Mouse (Mus musculus): ENCODE data around the gene Ucp3. TPM values are rescaled to one million over a fixed set of nuclear protein-coding genes. Genes with fewer than 3 reads are reported as not detected.

The Ucp3 gene
- polyA plus RNA-seq (2014; fragmentation: Nextera tagmentation; extraction: Ambion mirVana), result not detected in 2 replicates

DNA sequence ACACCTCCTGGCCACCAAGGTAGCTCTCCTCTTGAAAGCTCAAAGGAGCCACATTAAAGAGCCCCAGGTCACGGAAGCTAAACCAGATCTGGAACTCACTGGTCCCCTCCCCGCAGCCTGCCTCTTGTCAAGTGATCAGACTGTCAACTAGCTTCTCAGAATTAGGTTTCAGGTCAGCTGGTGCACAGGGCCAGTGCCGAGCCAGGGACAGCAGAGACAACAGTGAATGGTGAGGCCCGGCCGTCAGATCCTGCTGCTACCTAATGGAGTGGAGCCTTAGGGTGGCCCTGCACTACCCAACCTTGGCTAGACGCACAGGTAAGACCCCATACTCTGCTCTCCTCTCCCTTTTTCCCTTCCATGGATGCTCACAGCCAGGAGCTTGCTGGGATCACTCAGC is at the start of gene Ucp3:
Gene Ucp3, plus strand, starts transcription at position 214 of the 400 bp plus-strand sequence.
- H3K4me3 ChIP-seq (ENCODE audit: low read depth, low read length), result no peak within 1 kb of the TSS
- ATAC-seq (ENCODE audit: low read depth), result no peak
- no peak within 1 kb of the TSS for H3K27ac ChIP-seq (ENCODE audit: low read depth, low read length)
- H3K9me3 ChIP-seq (ENCODE audit: control insufficient read depth, low read length), result no peaks in the 10 kb centered on the region
- no peaks in the 10 kb centered on the region for H3K27me3 ChIP-seq (ENCODE audit: control insufficient read depth, insufficient read depth, low read length)
- no peaks in the 10 kb centered on the region for H3K36me3 ChIP-seq (ENCODE audit: control insufficient read depth, insufficient read depth, low read length)
- WGBS, result 90% methylated on average over 6 of the region's 6 CpGs
- H3K4me1 ChIP-seq (ENCODE audit: control insufficient read depth, insufficient read depth, low read length), result no peaks in the 10 kb centered on the region
- no peak within 1 kb of the TSS for H3K9ac ChIP-seq (replicated peaks; ENCODE audit: low read depth, low read length)
- no peak within 1 kb of the TSS for H3K4me2 ChIP-seq (ENCODE audit: low read depth, low read length)

DNA sequence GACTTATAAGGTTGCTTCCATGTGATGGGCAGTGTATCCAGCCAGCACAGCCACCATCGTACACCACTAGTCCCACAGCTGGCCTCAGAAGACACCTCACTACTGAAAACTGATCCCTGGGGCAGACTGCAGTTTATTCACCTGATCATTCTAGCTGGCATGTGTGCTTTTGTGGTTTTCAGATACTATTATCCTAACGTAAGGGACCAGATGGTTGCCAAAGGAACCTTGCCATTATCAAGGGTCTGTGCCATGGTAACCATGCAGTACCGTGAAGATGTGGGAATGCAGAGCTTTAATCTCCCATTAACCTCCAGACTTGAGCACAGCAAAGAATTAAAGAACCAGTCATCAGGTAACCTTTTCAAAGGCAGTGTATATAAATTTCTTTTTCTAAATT is 47.0 kb upstream of the Ucp3 start:
- H3K4me2 ChIP-seq (ENCODE audit: low read depth, low read length), result no peak overlapping the region
- H3K36me3 ChIP-seq (ENCODE audit: control insufficient read depth, insufficient read depth, low read length), result peaks cover 49% of the 10 kb centered on the region
- no peaks in the 10 kb centered on the region for H3K4me1 ChIP-seq (ENCODE audit: control insufficient read depth, insufficient read depth, low read length)
- H3K9ac ChIP-seq (replicated peaks; ENCODE audit: low read depth, low read length), result no peak overlapping the region
- H3K27me3 ChIP-seq (ENCODE audit: control insufficient read depth, insufficient read depth, low read length), result no peaks in the 10 kb centered on the region
- no peaks in the 10 kb centered on the region for H3K9me3 ChIP-seq (ENCODE audit: control insufficient read depth, low read length)
- H3K4me3 ChIP-seq (ENCODE audit: low read depth, low read length), result no peak overlapping the region
- ATAC-seq (ENCODE audit: low read depth), result no peak
- WGBS, result 65% methylated on average over 3 of the region's 3 CpGs
- H3K27ac ChIP-seq (ENCODE audit: low read depth, low read length), result no peak overlapping the region

DNA sequence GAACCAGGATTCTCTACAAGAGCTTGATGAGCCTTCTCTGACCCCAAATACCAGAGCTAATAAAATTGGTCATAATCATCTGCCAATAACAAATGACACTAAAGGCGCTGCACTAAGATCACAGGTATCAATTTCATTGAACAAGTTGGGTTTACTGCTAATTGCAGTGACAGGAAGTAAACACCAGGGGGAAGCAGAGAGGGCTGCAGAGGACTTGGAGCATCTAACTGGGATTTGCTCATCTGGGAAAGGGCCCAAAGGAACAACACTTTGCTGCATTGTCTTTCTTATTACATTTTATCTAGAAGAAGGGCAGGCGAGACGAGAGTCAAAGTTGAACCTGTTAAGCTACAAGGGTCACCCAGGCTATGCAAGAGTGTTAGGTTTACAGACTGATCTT is 43.7 kb upstream of the Ucp3 start:
- Histone ChIP-seq H3K27me3 (ENCODE audit: control insufficient read depth, insufficient read depth, low read length) (no peaks in the 10 kb centered on the region), H3K9me3 (ENCODE audit: control insufficient read depth, low read length) (no peaks in the 10 kb centered on the region), H3K9ac (replicated peaks; ENCODE audit: low read depth, low read length) (no peak overlapping the region), H3K36me3 (ENCODE audit: control insufficient read depth, insufficient read depth, low read length) (peaks cover 65% of the 10 kb centered on the region), H3K4me1 (ENCODE audit: control insufficient read depth, insufficient read depth, low read length) (no peaks in the 10 kb centered on the region), H3K4me3 (ENCODE audit: low read depth, low read length) (no peak overlapping the region), H3K27ac (ENCODE audit: low read depth, low read length) (no peak overlapping the region), H3K4me2 (ENCODE audit: low read depth, low read length) (no peak overlapping the region)
- 70% methylated on average over 3 of the region's 3 CpGs for WGBS
- ATAC-seq (ENCODE audit: low read depth), result no peak

DNA sequence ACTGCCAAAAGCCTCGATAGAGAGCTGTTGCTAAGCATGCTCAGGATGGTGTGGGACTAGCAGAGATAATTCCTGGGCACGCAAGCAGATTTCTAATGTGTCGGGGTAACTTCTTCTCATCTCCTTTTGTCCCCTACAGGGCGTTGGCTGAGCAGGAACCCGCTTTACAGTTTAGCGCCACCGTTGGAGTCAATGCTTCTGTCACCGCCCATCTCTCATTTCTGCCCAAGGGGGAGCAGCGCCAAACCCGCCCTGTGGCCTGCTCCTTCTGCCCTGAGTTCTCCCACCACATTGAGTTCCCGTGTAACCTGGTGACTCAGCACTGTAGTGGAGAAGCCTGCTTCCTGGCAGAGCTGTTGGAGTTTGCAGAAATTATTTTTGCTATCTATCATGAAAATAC is 42.9 kb upstream of the Ucp3 start:
- no peaks in the 10 kb centered on the region for H3K4me1 ChIP-seq (ENCODE audit: control insufficient read depth, insufficient read depth, low read length)
- no peaks in the 10 kb centered on the region for H3K9me3 ChIP-seq (ENCODE audit: control insufficient read depth, low read length)
- 85% methylated on average over 11 of the region's 11 CpGs for WGBS
- no peak overlapping the region for H3K27ac ChIP-seq (ENCODE audit: low read depth, low read length)
- ATAC-seq (ENCODE audit: low read depth), result no peak
- H3K4me2 ChIP-seq (ENCODE audit: low read depth, low read length), result no peak overlapping the region
- no peak overlapping the region for H3K9ac ChIP-seq (replicated peaks; ENCODE audit: low read depth, low read length)
- no peak overlapping the region for H3K4me3 ChIP-seq (ENCODE audit: low read depth, low read length)
- peaks cover 60% of the 10 kb centered on the region for H3K36me3 ChIP-seq (ENCODE audit: control insufficient read depth, insufficient read depth, low read length)
- H3K27me3 ChIP-seq (ENCODE audit: control insufficient read depth, insufficient read depth, low read length), result no peaks in the 10 kb centered on the region

DNA sequence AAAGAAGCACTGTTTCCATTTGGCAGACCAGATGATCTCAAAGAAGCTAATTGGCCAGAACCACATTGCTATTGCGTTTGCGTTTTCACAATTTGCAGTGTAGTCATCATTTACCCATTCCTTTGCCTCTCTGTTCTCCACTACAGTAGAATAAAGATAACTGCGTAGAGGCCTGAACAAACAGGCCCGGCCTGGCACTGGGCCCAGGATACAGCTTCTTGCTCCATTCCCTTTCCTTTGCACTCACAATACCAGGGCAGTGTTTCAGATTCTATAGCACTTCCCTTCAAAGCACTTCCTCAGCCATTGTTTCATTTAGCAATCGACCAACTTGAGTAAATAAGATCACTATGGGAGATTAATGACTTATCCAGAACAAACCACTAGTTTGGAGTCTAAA is 41.7 kb upstream of the Ucp3 start:
- 69% methylated on average over 5 of the region's 5 CpGs for WGBS
- Histone ChIP-seq H3K4me2 (ENCODE audit: low read depth, low read length) (no peak overlapping the region), H3K9me3 (ENCODE audit: control insufficient read depth, low read length) (no peaks in the 10 kb centered on the region), H3K27me3 (ENCODE audit: control insufficient read depth, insufficient read depth, low read length) (no peaks in the 10 kb centered on the region), H3K4me3 (ENCODE audit: low read depth, low read length) (no peak overlapping the region), H3K36me3 (ENCODE audit: control insufficient read depth, insufficient read depth, low read length) (peaks cover 48% of the 10 kb centered on the region), H3K9ac (replicated peaks; ENCODE audit: low read depth, low read length) (no peak overlapping the region), H3K27ac (ENCODE audit: low read depth, low read length) (no peak overlapping the region), H3K4me1 (ENCODE audit: control insufficient read depth, insufficient read depth, low read length) (no peaks in the 10 kb centered on the region)
- no peak for ATAC-seq (ENCODE audit: low read depth)

DNA sequence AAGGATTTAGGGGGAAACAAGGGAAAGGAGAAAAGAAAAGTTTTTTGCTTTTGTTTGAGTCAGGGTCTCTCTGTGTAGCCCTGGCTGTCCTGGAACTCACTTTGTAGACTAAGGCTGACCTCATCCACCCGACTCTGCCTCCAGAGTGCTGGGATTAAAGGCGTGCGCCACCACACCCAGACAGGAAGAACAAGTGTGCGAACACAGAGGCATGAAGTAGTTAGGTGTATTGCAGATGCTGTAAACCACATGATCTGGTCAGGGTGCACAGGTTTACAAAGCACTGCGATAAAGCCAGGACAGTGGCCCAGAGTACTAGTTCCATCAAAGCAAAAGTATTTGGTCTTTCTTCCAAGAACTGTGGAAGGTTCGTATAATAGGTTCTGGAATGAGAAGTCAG is 39.5 kb upstream of the Ucp3 start:
- H3K27me3 ChIP-seq (ENCODE audit: control insufficient read depth, insufficient read depth, low read length), result no peaks in the 10 kb centered on the region
- H3K4me3 ChIP-seq (ENCODE audit: low read depth, low read length), result no peak overlapping the region
- peaks cover 53% of the 10 kb centered on the region for H3K36me3 ChIP-seq (ENCODE audit: control insufficient read depth, insufficient read depth, low read length)
- H3K27ac ChIP-seq (ENCODE audit: low read depth, low read length), result no peak overlapping the region
- H3K4me2 ChIP-seq (ENCODE audit: low read depth, low read length), result no peak overlapping the region
- no peaks in the 10 kb centered on the region for H3K9me3 ChIP-seq (ENCODE audit: control insufficient read depth, low read length)
- H3K4me1 ChIP-seq (ENCODE audit: control insufficient read depth, insufficient read depth, low read length), result no peaks in the 10 kb centered on the region
- H3K9ac ChIP-seq (replicated peaks; ENCODE audit: low read depth, low read length), result no peak overlapping the region
- 95% methylated on average over 6 of the region's 6 CpGs for WGBS
- no peak for ATAC-seq (ENCODE audit: low read depth)

DNA sequence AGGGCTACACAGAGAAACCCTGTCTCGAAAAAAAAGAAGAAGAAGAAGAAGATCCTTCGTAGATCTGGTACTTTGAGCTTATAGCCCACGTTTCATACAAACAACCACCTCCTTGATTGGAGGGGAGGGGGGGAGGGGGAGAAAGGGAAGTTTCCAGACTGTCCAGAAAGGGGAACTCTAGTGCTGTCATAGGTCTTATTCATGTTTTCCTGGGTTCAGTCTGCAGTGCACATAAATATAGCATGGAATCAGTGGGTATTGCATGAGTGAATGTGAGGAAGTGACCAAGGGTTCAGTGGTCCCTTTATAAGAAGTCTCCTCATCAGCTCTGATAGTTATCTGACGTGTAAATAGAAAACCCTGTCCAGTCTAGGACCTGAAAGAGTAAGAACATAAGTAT is 29.1 kb upstream of the Ucp3 start:
- Histone ChIP-seq H3K9ac (replicated peaks; ENCODE audit: low read depth, low read length) (no peak overlapping the region), H3K36me3 (ENCODE audit: control insufficient read depth, insufficient read depth, low read length) (peaks cover 57% of the 10 kb centered on the region), H3K4me3 (ENCODE audit: low read depth, low read length) (no peak overlapping the region), H3K4me1 (ENCODE audit: control insufficient read depth, insufficient read depth, low read length) (no peaks in the 10 kb centered on the region), H3K27ac (ENCODE audit: low read depth, low read length) (no peak overlapping the region), H3K9me3 (ENCODE audit: control insufficient read depth, low read length) (no peaks in the 10 kb centered on the region), H3K4me2 (ENCODE audit: low read depth, low read length) (no peak overlapping the region), H3K27me3 (ENCODE audit: control insufficient read depth, insufficient read depth, low read length) (no peaks in the 10 kb centered on the region)
- no peak for ATAC-seq (ENCODE audit: low read depth)
- WGBS, result 90% methylated on average over 4 of the region's 4 CpGs

DNA sequence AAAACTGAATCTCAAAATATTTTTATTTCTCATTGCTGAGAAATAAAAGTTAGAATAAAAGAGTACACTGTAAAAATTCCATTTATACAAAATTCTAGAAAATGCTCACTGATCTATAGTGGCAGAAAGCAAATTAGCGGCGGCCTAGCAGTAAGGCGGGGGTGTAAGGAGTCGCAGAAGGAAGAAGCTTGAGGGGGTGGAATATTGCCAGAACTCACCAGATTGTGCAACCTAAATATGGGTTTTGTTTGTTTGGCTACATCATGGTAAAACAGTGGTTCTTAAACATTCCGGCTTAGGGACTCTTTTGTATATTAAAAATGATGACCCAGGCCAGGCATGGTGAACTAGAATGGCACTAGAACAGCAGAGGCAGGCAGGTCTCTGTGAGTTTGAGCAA is 26.5 kb upstream of the Ucp3 start:
- H3K4me3 ChIP-seq (ENCODE audit: low read depth, low read length), result no peak overlapping the region
- no peak overlapping the region for H3K9ac ChIP-seq (replicated peaks; ENCODE audit: low read depth, low read length)
- ATAC-seq (ENCODE audit: low read depth), result no peak
- no peaks in the 10 kb centered on the region for H3K4me1 ChIP-seq (ENCODE audit: control insufficient read depth, insufficient read depth, low read length)
- 98% methylated on average over 5 of the region's 5 CpGs for WGBS
- no peak overlapping the region for H3K27ac ChIP-seq (ENCODE audit: low read depth, low read length)
- no peaks in the 10 kb centered on the region for H3K9me3 ChIP-seq (ENCODE audit: control insufficient read depth, low read length)
- H3K4me2 ChIP-seq (ENCODE audit: low read depth, low read length), result no peak overlapping the region
- no peaks in the 10 kb centered on the region for H3K27me3 ChIP-seq (ENCODE audit: control insufficient read depth, insufficient read depth, low read length)
- H3K36me3 ChIP-seq (ENCODE audit: control insufficient read depth, insufficient read depth, low read length), result peaks cover 60% of the 10 kb centered on the region

DNA sequence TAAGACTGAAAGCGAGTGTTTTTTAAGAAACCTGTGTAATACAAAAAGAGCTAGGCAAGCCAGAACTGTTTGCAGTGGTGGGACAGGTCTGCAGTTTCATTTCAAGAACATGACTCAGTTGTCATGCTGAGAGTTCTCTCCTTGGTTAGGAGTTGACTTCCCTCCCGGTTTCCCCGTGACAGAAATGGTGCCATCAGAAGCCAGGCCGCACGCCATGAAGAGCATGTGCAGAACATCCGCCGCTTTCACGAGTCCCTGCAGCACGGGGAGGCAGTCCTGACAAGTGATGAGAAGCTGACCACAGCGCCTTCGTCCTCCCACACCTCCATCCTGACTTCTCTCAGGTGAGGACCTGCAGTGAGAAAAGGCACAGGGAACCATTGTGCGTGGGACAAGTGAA is 24.3 kb upstream of the Ucp3 start:
- Histone ChIP-seq H3K27ac (ENCODE audit: low read depth, low read length) (no peak overlapping the region), H3K27me3 (ENCODE audit: control insufficient read depth, insufficient read depth, low read length) (no peaks in the 10 kb centered on the region), H3K4me2 (ENCODE audit: low read depth, low read length) (no peak overlapping the region), H3K4me1 (ENCODE audit: control insufficient read depth, insufficient read depth, low read length) (no peaks in the 10 kb centered on the region), H3K36me3 (ENCODE audit: control insufficient read depth, insufficient read depth, low read length) (peaks cover 63% of the 10 kb centered on the region), H3K9me3 (ENCODE audit: control insufficient read depth, low read length) (no peaks in the 10 kb centered on the region), H3K9ac (replicated peaks; ENCODE audit: low read depth, low read length) (no peak overlapping the region), H3K4me3 (ENCODE audit: low read depth, low read length) (no peak overlapping the region)
- ATAC-seq (ENCODE audit: low read depth), result no peak
- 95% methylated on average over 12 of the region's 12 CpGs for whole genome bisulfite sequencing

DNA sequence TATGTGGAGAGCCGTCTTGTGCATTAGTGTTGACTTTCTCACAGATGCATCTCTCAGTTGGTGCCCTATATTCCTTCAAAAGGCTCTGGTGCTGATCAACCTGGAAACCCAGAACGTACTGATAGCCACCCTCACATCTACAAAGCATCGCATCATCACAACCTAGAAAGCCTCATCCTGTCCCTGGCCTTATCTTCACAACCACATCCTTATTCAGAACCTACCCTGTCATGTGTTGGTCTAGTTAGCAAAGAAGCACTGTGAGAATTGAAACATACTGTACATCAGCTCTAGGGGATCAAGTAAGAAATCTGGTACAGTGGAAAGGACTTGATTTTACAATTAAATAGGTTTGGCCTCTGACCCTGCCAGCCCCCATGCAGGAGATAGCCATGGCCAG is 23.8 kb upstream of the Ucp3 start:
- H3K4me1 ChIP-seq (ENCODE audit: control insufficient read depth, insufficient read depth, low read length), result no peaks in the 10 kb centered on the region
- no peak overlapping the region for H3K27ac ChIP-seq (ENCODE audit: low read depth, low read length)
- H3K9ac ChIP-seq (replicated peaks; ENCODE audit: low read depth, low read length), result no peak overlapping the region
- no peak for ATAC-seq (ENCODE audit: low read depth)
- peaks cover 64% of the 10 kb centered on the region for H3K36me3 ChIP-seq (ENCODE audit: control insufficient read depth, insufficient read depth, low read length)
- no peak overlapping the region for H3K4me3 ChIP-seq (ENCODE audit: low read depth, low read length)
- no peaks in the 10 kb centered on the region for H3K27me3 ChIP-seq (ENCODE audit: control insufficient read depth, insufficient read depth, low read length)
- no peak overlapping the region for H3K4me2 ChIP-seq (ENCODE audit: low read depth, low read length)
- WGBS, result 94% methylated on average over 3 of the region's 3 CpGs
- H3K9me3 ChIP-seq (ENCODE audit: control insufficient read depth, low read length), result no peaks in the 10 kb centered on the region
